In the genomic region with DNA sequence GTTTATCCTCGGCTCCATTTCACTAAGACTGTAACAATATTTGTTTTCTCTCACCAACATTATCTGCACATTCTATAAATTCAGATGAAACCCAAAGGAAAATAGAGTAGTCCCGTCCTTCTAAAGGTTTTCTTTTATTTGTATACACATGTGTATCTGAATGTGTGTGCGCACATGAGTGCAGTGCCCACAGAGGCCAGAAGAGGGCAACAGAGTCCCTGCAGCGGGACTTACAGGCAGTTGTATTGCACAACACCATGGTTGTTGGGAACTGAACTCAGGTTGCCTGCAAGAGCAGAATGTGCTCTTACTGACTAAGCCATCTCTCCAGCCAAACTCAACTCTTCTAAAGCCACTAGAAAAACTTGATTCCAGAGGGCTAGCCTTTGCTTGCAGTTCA, we compare ENCODE assay signal across 20 mouse cellular contexts.
DNase-seq lines count a peak whose midpoint lies in the region; ATAC-seq and TF ChIP-seq lines count a peak whose summit lies in the region.
"Had no signal": no experiment of that assay in that cellular context is flagged by ENCODE, and none has a peak within 500 bp of the region (broad histone marks: within the 10 kb centered on the region; RNA-seq: fewer than 3 reads in every experiment).

No protein-coding gene starts in this region.

- no peak overlapping the region for H3K4me2 ChIP-seq in liver, embryonic 14.5 days (ENCODE audit: low read depth)
- H3K4me2 ChIP-seq in liver, embryonic 11.5 days = no peak overlapping the region
- H3K4me2 ChIP-seq in intestine, embryonic 16.5 days (ENCODE audit: low read depth, low read length) = no peak overlapping the region
- H3K4me2 ChIP-seq: embryonic facial prominence, embryonic 12.5 days; hindbrain, embryonic 14.5 days; liver, embryonic 13.5 days; neural tube, embryonic 13.5 days had no signal

- TF ChIP-seq EP300 in heart, adult 2 months (IDR thresholded peaks at IDR 0.05; ENCODE audit: insufficient read depth, low read depth, low read length) = no peak
- no peak for TF ChIP-seq EP300 in liver, embryonic 14.5 days (IDR thresholded peaks at IDR 0.05; ENCODE audit: low read depth)

- H3K27ac ChIP-seq in heart, adult 2 months = no peak overlapping the region
- H3K27ac ChIP-seq in liver, embryonic 14.5 days = no peak overlapping the region
- no peak overlapping the region for H3K27ac ChIP-seq in liver, embryonic 11.5 days (ENCODE audit: low read depth, low read length)
- H3K27ac ChIP-seq in intestine, embryonic 16.5 days (ENCODE audit: low read length) = no peak overlapping the region
- H3K27ac ChIP-seq: embryonic facial prominence, embryonic 12.5 days; hindbrain, embryonic 14.5 days; liver, embryonic 13.5 days; midbrain, embryonic 10.5 days; neural tube, embryonic 13.5 days had no signal

- no peak for DNase-seq in heart, adult 2 months
- no peak for DNase-seq in heart, adult 8-10 months (ENCODE audit: low spot score)
- no peak for DNase-seq in liver, embryonic 14.5 days (ENCODE audit: low read depth in 3 of 3, low spot score in 3 of 3)
- DNase-seq in liver, embryonic 11.5 days (ENCODE audit: low spot score) = no peak
- peak; percentile 39 for DNase-seq in R1 (ENCODE audit: low read depth, low spot score)
- no peak for DNase-seq in c-Kit-positive CD71-positive TER-119-positive erythroid progenitor cells, embryonic 14.5 days (ENCODE audit: low spot score)
- DNase-seq: adrenal gland, adult 8-10 months; cerebellum, adult 18-20 months; heart, adult 18-20 months; kidney, adult 18-20 months; kidney, postnatal 36 days; liver, embryonic 13.5 days; lung, postnatal 14 days; thymus, postnatal 36 days had no signal

- no peak overlapping the region for H3K4me3 ChIP-seq in heart, adult 2 months
- no peak overlapping the region for H3K4me3 ChIP-seq in liver, embryonic 14.5 days (ENCODE audit: insufficient read depth in 1 of 2, low read depth in 2 of 2, low read length in 2 of 2)
- no peak overlapping the region for H3K4me3 ChIP-seq in liver, embryonic 11.5 days (ENCODE audit: low read depth, low read length)
- H3K4me3 ChIP-seq in E14TG2a.4 (replicated peaks; ENCODE audit: low read length) = no peak overlapping the region
- no peak overlapping the region for H3K4me3 ChIP-seq in intestine, embryonic 16.5 days (ENCODE audit: low read length)
- H3K4me3 ChIP-seq: embryonic facial prominence, embryonic 12.5 days; liver, embryonic 13.5 days; midbrain, embryonic 10.5 days; neural tube, embryonic 13.5 days had no signal

- H3K9ac ChIP-seq in heart, adult 2 months (ENCODE audit: low read depth, low read length) = no peak overlapping the region
- no peak overlapping the region for H3K9ac ChIP-seq in liver, embryonic 14.5 days (replicated peaks)
- no peak overlapping the region for H3K9ac ChIP-seq in liver, embryonic 11.5 days (ENCODE audit: low read depth, low read length)
- no peak overlapping the region for H3K9ac ChIP-seq in intestine, embryonic 16.5 days (ENCODE audit: low read depth, low read length)
- H3K9ac ChIP-seq: embryonic facial prominence, embryonic 12.5 days; hindbrain, embryonic 14.5 days; liver, embryonic 13.5 days; neural tube, embryonic 13.5 days had no signal

- H3K36me3 ChIP-seq in heart, adult 2 months (ENCODE audit: control insufficient read depth, insufficient read depth, low read length) = no peaks in the 10 kb centered on the region
- H3K36me3 ChIP-seq in liver, embryonic 14.5 days (replicated peaks; ENCODE audit: control insufficient read depth, insufficient read depth, low read depth) = no peaks in the 10 kb centered on the region
- H3K36me3 ChIP-seq in liver, embryonic 11.5 days (ENCODE audit: control insufficient read depth, insufficient read depth, low read length) = no peaks in the 10 kb centered on the region
- no peaks in the 10 kb centered on the region for H3K36me3 ChIP-seq in E14TG2a.4 (ENCODE audit: insufficient read depth, low read length)
- no peaks in the 10 kb centered on the region for H3K36me3 ChIP-seq in intestine, embryonic 16.5 days (ENCODE audit: control insufficient read depth, insufficient read depth, low read length)
- H3K36me3 ChIP-seq: embryonic facial prominence, embryonic 12.5 days; liver, embryonic 13.5 days; midbrain, embryonic 10.5 days; neural tube, embryonic 13.5 days had no signal

- no peak for ATAC-seq in liver, embryonic 14.5 days (ENCODE audit: insufficient read depth)
- no peak for ATAC-seq in liver, embryonic 11.5 days (replicated peaks; ENCODE audit: low FRiP score)
- no peak for ATAC-seq in intestine, embryonic 16.5 days

- 88% methylated on average over 4 of the region's 4 CpGs for WGBS in heart, adult 2 months
- WGBS in liver, embryonic 14.5 days (ENCODE audit: insufficient replicate concordance) = 65% methylated on average over 4 of the region's 4 CpGs
- WGBS in liver, embryonic 11.5 days = 77% methylated on average over 4 of the region's 4 CpGs
- WGBS in intestine, embryonic 16.5 days = 92% methylated on average over 4 of the region's 4 CpGs

- no peaks in the 10 kb centered on the region for H3K4me1 ChIP-seq in heart, adult 2 months (ENCODE audit: control insufficient read depth, insufficient read depth, low read length)
- H3K4me1 ChIP-seq in liver, embryonic 14.5 days (replicated peaks; ENCODE audit: control insufficient read depth in 2 of 2, insufficient read depth in 2 of 2, low read length in 1 of 2) = no peaks in the 10 kb centered on the region
- no peaks in the 10 kb centered on the region for H3K4me1 ChIP-seq in liver, embryonic 11.5 days (replicated peaks; ENCODE audit: control insufficient read depth, insufficient read depth, low read length)
- no peaks in the 10 kb centered on the region for H3K4me1 ChIP-seq in E14TG2a.4 (replicated peaks; ENCODE audit: low read depth, low read length)
- H3K4me1 ChIP-seq in intestine, embryonic 16.5 days (ENCODE audit: control insufficient read depth, insufficient read depth, low read length) = no peaks in the 10 kb centered on the region
- H3K4me1 ChIP-seq: embryonic facial prominence, embryonic 12.5 days; liver, embryonic 13.5 days; midbrain, embryonic 10.5 days; neural tube, embryonic 13.5 days had no signal

- no peaks in the 10 kb centered on the region for H3K9me3 ChIP-seq in liver, embryonic 14.5 days (ENCODE audit: control insufficient read depth, low read length)
- no peaks in the 10 kb centered on the region; the same call in 1 of the 2 replicates for H3K9me3 ChIP-seq in liver, embryonic 11.5 days (ENCODE audit: control insufficient read depth, low read length)
- H3K9me3 ChIP-seq in E14TG2a.4 (ENCODE audit: low read length) = peaks cover 13% of the 10 kb centered on the region
- H3K9me3 ChIP-seq in intestine, embryonic 16.5 days (ENCODE audit: control insufficient read depth, low read length) = no peaks in the 10 kb centered on the region

- intact Hi-C loops in heart, adult 2 months (cut with DNase I) = no loop called here

- H3K27me3 ChIP-seq in heart, adult 2 months (ENCODE audit: control insufficient read depth, insufficient read depth, low read length) = no peaks in the 10 kb centered on the region
- no peaks in the 10 kb centered on the region for H3K27me3 ChIP-seq in liver, embryonic 14.5 days (ENCODE audit: control insufficient read depth, insufficient read depth, low read length)
- no peaks in the 10 kb centered on the region for H3K27me3 ChIP-seq in liver, embryonic 11.5 days (replicated peaks; ENCODE audit: control insufficient read depth, insufficient read depth, low read length)
- no peaks in the 10 kb centered on the region for H3K27me3 ChIP-seq in E14TG2a.4 (ENCODE audit: insufficient read depth, low read length)
- H3K27me3 ChIP-seq in intestine, embryonic 16.5 days (replicated peaks; ENCODE audit: control insufficient read depth, insufficient read depth, low read length) = no peaks in the 10 kb centered on the region
- H3K27me3 ChIP-seq: embryonic facial prominence, embryonic 12.5 days; liver, embryonic 13.5 days; neural tube, embryonic 13.5 days had no signal

- TF ChIP-seq POLR2A in heart, adult 2 months (IDR thresholded peaks at IDR 0.05; ENCODE audit: insufficient read depth, low read depth, low read length) = no peak

- TF ChIP-seq CTCF in heart, adult 2 months (IDR thresholded peaks at IDR 0.05) = 0 out of 2 replicates have a peak, but pooled peaks have one; percentile 2
- peak; percentile 46 for TF ChIP-seq CTCF in liver, embryonic 14.5 days (IDR thresholded peaks at IDR 0.05; ENCODE audit: low read depth)
- peak; percentile 45 for TF ChIP-seq CTCF in E14TG2a.4 (conservative IDR thresholded peaks at IDR 0.05; ENCODE audit: low read length)

- H3K79me2 ChIP-seq in heart, adult 2 months (replicated peaks; ENCODE audit: control insufficient read depth, insufficient read depth, low read length) = no peaks in the 10 kb centered on the region
